Mouse (Mus musculus) left cerebral cortex, adult 11 months (tissue): ENCODE measurements at regions not wholly inside any gene's neighbourhood (a gene's known extent, or its start where the extent isn't known, plus 50 kb on each side); places are given as distances from the start of the nearest gene placed in this dataset.

Experiments
- DNase-seq: peaks from one replicate; pipeline ENCODE4 v3.0.0; 2022; ENCODE audit warnings: low spot score

DNA sequence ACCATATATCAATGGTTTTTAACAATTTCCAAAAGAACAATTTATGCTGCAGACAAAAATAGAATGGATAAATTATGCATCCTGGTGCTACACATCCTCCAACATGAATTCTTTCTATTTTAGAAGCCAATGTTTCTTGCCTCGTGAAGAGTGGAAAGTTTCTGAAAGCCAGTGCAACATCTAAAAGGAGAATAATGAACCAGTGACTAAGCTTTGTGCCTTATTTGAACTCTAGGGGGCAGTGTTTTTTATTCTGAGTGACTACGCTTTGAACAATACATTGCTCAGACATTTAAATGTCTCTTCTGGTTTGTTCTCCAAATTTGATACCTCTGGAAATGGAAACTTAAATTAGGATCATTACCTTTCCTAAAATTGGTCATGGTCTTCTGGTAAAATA lies 78.0 kb downstream of the Yipf7 start:
- peak; percentile 2 for DNase-seq
